Mouse (Mus musculus) stomach, postnatal 0 days (tissue): ENCODE results near the gene Hlf. TPM values are rescaled to one million over a fixed set of nuclear protein-coding genes. Genes with fewer than 3 reads are reported as not detected.

ENCODE experiments used
- ATAC-seq: fragments of 200-750 bp; cut with Nextera tagmentation; 2 replicates; pipeline ENCODE4 v1.8.0; 2017; ENCODE audit not compliant: low FRiP score, low TSS enrichment
- DNase-seq: peaks from one replicate; pipeline ENCODE4 v3.0.0-alpha.2; 2016; ENCODE audit warnings: low spot score
- H3K27ac ChIP-seq: fragments of 300-500 bp; sonication (generic); replicated peaks from 2 replicates; pipeline ENCODE4 v1.5.1; 2014; ENCODE audit warnings: mild to moderate bottlenecking, control low read depth
- H3K27me3 ChIP-seq: fragments of 300-500 bp; sonication (generic); 2 replicates; pipeline ENCODE4 v1.6.1; 2014; ENCODE audit warnings: low read length; ENCODE audit not compliant: control insufficient read depth, insufficient read depth
- H3K36me3 ChIP-seq: fragments of 300-500 bp; sonication (generic); 2 replicates; pipeline ENCODE4 v1.6.1; 2014; ENCODE audit warnings: low read length, mixed read lengths; ENCODE audit not compliant: control insufficient read depth, insufficient read depth
- H3K4me1 ChIP-seq: fragments of 300-500 bp; sonication (generic); replicated peaks from 2 replicates; pipeline ENCODE4 v1.6.1; 2014; ENCODE audit warnings: antibody characterized with exemption; ENCODE audit not compliant: control insufficient read depth, insufficient read depth
- H3K4me2 ChIP-seq: fragments of 300-500 bp; sonication (generic); replicated peaks from 2 replicates; pipeline ENCODE4 v1.6.1; 2014; ENCODE audit warnings: low read depth, mild to moderate bottlenecking, control low read depth, moderate library complexity
- H3K4me3 ChIP-seq: fragments of 300-500 bp; sonication (generic); 2 replicates; pipeline ENCODE4 v1.5.1; 2014; ENCODE audit warnings: low read depth, low read length, control low read depth
- H3K9ac ChIP-seq: fragments of 300-500 bp; sonication (generic); 2 replicates; pipeline ENCODE4 v1.6.1; 2014; ENCODE audit warnings: mild to moderate bottlenecking, low read length, control low read depth, mixed read lengths
- H3K9me3 ChIP-seq: fragments of 300-500 bp; sonication (generic); 2 replicates; pipeline ENCODE4 v1.6.1; 2016; ENCODE audit warnings: low read length; ENCODE audit not compliant: control insufficient read depth
- CTCF ChIP-seq: IDR thresholded peaks from 2 replicates; pipeline ENCODE4 v1.5.1; 2016; ENCODE audit warnings: antibody characterized with exemption, low read depth, mild to moderate bottlenecking, moderate library complexity
- EP300 ChIP-seq: optimal IDR thresholded peaks from 2 replicates; pipeline ENCODE3; 2016; ENCODE audit warnings: antibody characterized with exemption
- WGBS: fragments of 180-500 bp; shearing (Covaris S2); extraction: QIAGEN DNeasy Blood & Tissue Kit; methylation state at CpG from one replicate; pipeline ENCODE4 v1.1.7; 2014; 5-methylcytosine and 5-hydroxymethylcytosine counted together
- polyA plus RNA-seq: library from polyadenylated mRNA; unstranded; fragments of >200 nt; fragmentation: Nextera tagmentation; extraction: Ambion mirVana; gene quantifications from 2 replicates; pipeline ENCODE4 v1.2.1, GENCODE M21; 2015

Hlf gene
- polyA plus RNA-seq, 1 experiment from 2014 or later: 1.2 TPM

GRCm38 (mm10) chr11:90352696-90353095 lies 38.0 kb downstream of the Hlf start:
- H3K4me1 ChIP-seq: peaks cover 16% of the 10 kb centered on the region
- TF ChIP-seq EP300 (no peak), CTCF (no peak)
- no peak overlapping the region for H3K9ac ChIP-seq
- no peak for ATAC-seq
- no peaks in the 10 kb centered on the region for H3K27me3 ChIP-seq
- no peak overlapping the region for H3K4me3 ChIP-seq
- WGBS: 72% methylated on average over 7 of the region's 7 CpGs
- no peaks in the 10 kb centered on the region for H3K9me3 ChIP-seq
- H3K4me2 ChIP-seq: no peak overlapping the region
- H3K36me3 ChIP-seq: no peaks in the 10 kb centered on the region
- no peak for DNase-seq
- H3K27ac ChIP-seq: no peak overlapping the region

- no peak for DNase-seq
- no peak for TF ChIP-seq CTCF
- TF ChIP-seq EP300: no peak
- Histone ChIP-seq H3K27ac (no peak overlapping the region), H3K4me3 (no peak overlapping the region), H3K9me3 (no peaks in the 10 kb centered on the region), H3K27me3 (no peaks in the 10 kb centered on the region), H3K4me2 (no peak overlapping the region), H3K9ac (no peak overlapping the region), H3K36me3 (no peaks in the 10 kb centered on the region), H3K4me1 (peaks cover 3% of the 10 kb centered on the region; the same call in 1 of the 2 replicates)
- 58% methylated on average over 4 of the region's 4 CpGs for WGBS
- ATAC-seq: no peak
Observed at GRCm38 (mm10) chr11:90350153-90350512, 40.6 kb downstream of the Hlf start.

GRCm38 (mm10) chr11:90349486-90350152 lies 41.1 kb downstream of the Hlf start:
- WGBS: 55% methylated on average over 6 of the region's 6 CpGs
- TF ChIP-seq CTCF (no peak), EP300 (no peak)
- Histone ChIP-seq H3K4me1 (no peaks in the 10 kb centered on the region), H3K27ac (no peak overlapping the region), H3K4me2 (no peak overlapping the region), H3K4me3 (no peak overlapping the region), H3K9me3 (no peaks in the 10 kb centered on the region), H3K27me3 (no peaks in the 10 kb centered on the region), H3K36me3 (no peaks in the 10 kb centered on the region), H3K9ac (no peak overlapping the region)
- DNase-seq: no peak
- ATAC-seq: no peak

GRCm38 (mm10) chr11:90347667-90348459 lies 42.8 kb downstream of the Hlf start:
- H3K9ac ChIP-seq: no peak overlapping the region
- H3K27ac ChIP-seq: no peak overlapping the region
- no peak for DNase-seq
- no peaks in the 10 kb centered on the region for H3K27me3 ChIP-seq
- H3K36me3 ChIP-seq: no peaks in the 10 kb centered on the region
- H3K9me3 ChIP-seq: no peaks in the 10 kb centered on the region
- no peak for ATAC-seq
- H3K4me3 ChIP-seq: no peak overlapping the region
- H3K4me2 ChIP-seq: no peak overlapping the region
- no peak for TF ChIP-seq EP300
- TF ChIP-seq CTCF: no peak
- WGBS: 49% methylated on average over 13 of the region's 13 CpGs
- no peaks in the 10 kb centered on the region for H3K4me1 ChIP-seq

- WGBS: 91% methylated on average over 11 of the region's 11 CpGs
- ATAC-seq: no peak
- TF ChIP-seq CTCF: no peak
- no peak for TF ChIP-seq EP300
- Histone ChIP-seq H3K9ac (no peak overlapping the region), H3K27me3 (no peaks in the 10 kb centered on the region), H3K9me3 (no peaks in the 10 kb centered on the region), H3K4me2 (no peak overlapping the region), H3K27ac (no peak overlapping the region), H3K36me3 (no peaks in the 10 kb centered on the region), H3K4me1 (no peaks in the 10 kb centered on the region), H3K4me3 (no peak overlapping the region)
- no peak for DNase-seq
Observed at GRCm38 (mm10) chr11:90345746-90346145, 44.9 kb downstream of the Hlf start.

- no peaks in the 10 kb centered on the region for H3K9me3 ChIP-seq
- H3K4me2 ChIP-seq: no peak overlapping the region
- no peaks in the 10 kb centered on the region for H3K27me3 ChIP-seq
- no peak overlapping the region for H3K4me3 ChIP-seq
- WGBS: 86% methylated on average over 5 of the region's 5 CpGs
- H3K9ac ChIP-seq: no peak overlapping the region
- H3K36me3 ChIP-seq: no peaks in the 10 kb centered on the region
- DNase-seq (no peak), ATAC-seq (no peak)
- no peak for TF ChIP-seq EP300
- no peak for TF ChIP-seq CTCF
- no peaks in the 10 kb centered on the region for H3K4me1 ChIP-seq
- no peak overlapping the region for H3K27ac ChIP-seq
Observed at GRCm38 (mm10) chr11:90342858-90343257, 47.8 kb downstream of the Hlf start.
